Mouse (Mus musculus) large intestine, adult 2 months (tissue): ENCODE data around the gene Misp. TPM values are rescaled to one million over a fixed set of nuclear protein-coding genes. Genes with fewer than 3 reads are reported as not detected.

Source experiments
- DNase-seq: peaks from one replicate; pipeline ENCODE4 v3.0.0-alpha.2; 2012; ENCODE audit warnings: low read depth, low spot score
- WGBS: fragments of 180-500 bp; shearing (Covaris S2); methylation state at CpG from one replicate; pipeline ENCODE4 v1.1.7; 2018; 5-methylcytosine and 5-hydroxymethylcytosine counted together
- polyA plus RNA-seq: library from polyadenylated mRNA; depleted of rRNA; stranded (reverse); fragments of >200 nt; gene quantifications from 2 replicates; pipeline ENCODE4 v1.2.3, GENCODE M21; 2012

The Misp gene
- polyA plus RNA-seq, 1 experiment, result 299 TPM

DNA sequence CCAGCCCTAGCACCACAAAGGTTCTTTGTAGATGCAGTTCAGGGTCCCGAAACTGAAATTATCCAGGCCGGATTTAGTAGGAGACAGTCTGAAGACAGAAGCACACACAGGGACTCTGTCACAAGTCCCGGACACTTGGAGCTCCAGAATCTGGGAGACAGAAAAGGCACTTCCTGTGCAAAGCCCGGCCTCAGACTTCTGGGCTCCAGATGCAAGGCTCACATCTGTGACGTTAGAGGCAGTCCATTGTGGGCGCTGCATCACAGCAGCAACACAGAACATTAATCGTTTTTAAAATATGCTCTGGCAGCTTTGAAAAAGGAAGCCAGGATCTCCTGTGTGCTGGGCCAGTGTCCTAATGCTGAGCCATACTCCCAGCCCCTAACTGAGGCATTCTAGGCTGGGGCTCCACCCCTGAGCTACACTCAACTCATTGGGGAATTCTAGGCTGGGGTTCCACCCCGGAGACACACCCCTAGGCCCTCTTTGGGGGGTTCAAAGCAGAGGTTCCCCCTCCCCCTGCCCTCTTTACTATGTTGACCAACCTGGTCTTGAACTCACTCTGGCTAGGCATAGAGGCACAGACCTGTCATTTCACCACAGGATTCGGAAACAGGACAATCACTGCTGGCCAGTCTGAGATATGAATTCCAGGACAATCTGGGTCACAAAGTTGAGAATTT is 31.5 kb downstream of the Misp start:
- DNase-seq, result no peak
- WGBS, result 9% methylated on average over 9 of the region's 9 CpGs

- WGBS, result 8% methylated on average over 8 of the region's 8 CpGs
- no peak for DNase-seq
These were observed 32.0 kb downstream of the Misp start for GRCm38 (mm10) chr10:79852827-79853226.

- no peak for DNase-seq
- under 1% methylated on average over 15 of the region's 15 CpGs for WGBS
These were observed 32.6 kb downstream of the Misp start for GRCm38 (mm10) chr10:79853392-79853791.

- peak; percentile 100 for DNase-seq
- under 1% methylated on average over 75 of the region's 75 CpGs for WGBS
These were observed 33.3 kb downstream of the Misp start, which contains the start of gene Ptbp1 for GRCm38 (mm10) chr10:79853860-79854795. Gene Ptbp1, plus strand, starts transcription at chr10:79854427.

- under 1% methylated on average over 83 of the region's 83 CpGs for WGBS
- DNase-seq, result no peak
These were observed 34.2 kb downstream of the Misp start for GRCm38 (mm10) chr10:79854801-79855541.

DNA sequence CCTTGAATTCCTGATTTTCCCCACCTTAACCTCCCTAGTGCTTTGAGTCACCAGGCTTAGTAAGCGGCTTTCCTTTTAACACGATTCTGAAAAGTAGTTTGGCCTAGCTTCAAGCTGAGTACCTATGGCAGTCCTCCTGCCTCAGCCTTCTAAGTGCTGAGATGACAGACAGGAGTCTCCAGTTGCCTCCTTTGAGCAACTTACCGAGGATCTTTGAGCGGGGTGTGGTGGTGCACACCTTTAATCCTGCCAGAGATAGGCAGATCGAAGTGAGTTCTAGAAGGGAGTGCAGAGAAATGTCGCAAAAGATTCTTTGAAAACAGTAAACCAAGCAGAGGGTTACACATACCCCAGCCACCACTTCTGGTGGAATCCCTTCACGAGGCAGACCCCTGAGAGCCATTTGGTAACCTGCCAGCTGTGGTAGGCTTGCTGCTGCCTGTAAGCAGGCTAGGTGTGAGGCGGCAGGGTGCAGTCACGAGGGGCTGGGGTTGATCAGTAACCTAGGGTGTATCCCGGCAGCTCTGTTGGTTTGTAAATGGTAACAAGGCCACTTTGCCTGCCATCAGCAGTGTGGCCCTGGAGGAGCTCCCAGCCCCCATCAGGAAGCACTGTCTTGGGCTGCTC is 34.9 kb downstream of the Misp start:
- WGBS, result under 1% methylated on average over 10 of the region's 10 CpGs
- no peak for DNase-seq

- 5% methylated on average over 6 of the region's 6 CpGs for WGBS
- DNase-seq, result no peak
These were observed 35.5 kb downstream of the Misp start for GRCm38 (mm10) chr10:79856280-79856679.

GRCm38 (mm10) chr10:79856704-79857451 is 36.1 kb downstream of the Misp start:
- 3% methylated on average over 7 of the region's 7 CpGs for WGBS
- DNase-seq, result no peak

DNA sequence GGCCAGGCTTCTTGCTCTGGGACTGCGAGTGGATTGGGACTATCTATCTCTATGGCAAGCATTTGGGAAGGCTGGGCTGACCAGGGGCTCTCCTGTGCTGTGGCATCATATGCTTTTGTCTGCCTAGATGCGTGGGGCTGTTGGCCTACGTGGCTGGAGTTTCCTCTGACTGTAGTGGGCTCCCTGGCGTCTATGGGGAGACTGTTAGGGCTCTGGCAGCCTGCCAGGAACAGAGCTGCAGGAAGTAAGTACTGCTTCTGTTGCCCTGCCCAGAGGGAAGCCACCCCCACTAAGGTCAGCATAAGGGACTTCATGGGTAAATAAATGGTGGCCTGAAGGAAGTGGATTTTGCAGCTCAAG is 36.6 kb downstream of the Misp start:
- no peak for DNase-seq
- 0% methylated on average over 4 of the region's 4 CpGs for WGBS

- 40% methylated on average over 2 of the region's 2 CpGs for WGBS
- DNase-seq, result no peak
These were observed 37.1 kb downstream of the Misp start for GRCm38 (mm10) chr10:79857894-79858293.

DNA sequence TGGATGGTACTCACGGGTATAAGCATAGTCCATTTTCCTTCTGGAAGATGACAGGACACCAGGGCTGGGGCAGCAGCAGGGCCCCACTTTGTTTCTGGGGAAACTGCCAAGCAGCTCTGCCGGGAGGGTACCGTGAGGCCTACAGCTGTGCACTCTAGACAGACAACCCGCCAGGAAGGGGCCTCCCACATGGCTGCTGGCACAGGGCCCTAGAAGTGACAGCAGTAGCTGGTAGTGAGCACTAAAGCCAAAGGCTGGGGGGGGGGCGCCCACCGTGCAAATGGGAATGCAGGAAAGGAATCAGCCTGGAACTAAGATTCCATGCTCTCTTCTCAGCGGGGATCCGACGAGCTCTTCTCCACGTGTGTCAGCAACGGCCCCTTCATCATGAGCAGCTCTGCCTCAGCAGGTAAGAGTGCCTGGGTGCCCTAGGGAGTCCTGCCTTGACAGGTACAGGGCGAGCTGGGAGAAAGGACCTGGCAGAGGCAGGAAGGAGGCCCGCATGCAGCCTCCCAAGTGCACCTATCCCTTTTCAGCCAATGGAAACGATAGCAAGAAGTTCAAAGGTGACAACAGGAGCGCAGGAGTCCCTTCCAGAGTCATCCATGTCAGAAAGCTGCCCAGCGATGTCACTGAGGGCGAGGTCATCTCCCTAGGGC is 37.8 kb downstream of the Misp start:
- no peak for DNase-seq
- 20% methylated on average over 17 of the region's 17 CpGs for WGBS

DNA sequence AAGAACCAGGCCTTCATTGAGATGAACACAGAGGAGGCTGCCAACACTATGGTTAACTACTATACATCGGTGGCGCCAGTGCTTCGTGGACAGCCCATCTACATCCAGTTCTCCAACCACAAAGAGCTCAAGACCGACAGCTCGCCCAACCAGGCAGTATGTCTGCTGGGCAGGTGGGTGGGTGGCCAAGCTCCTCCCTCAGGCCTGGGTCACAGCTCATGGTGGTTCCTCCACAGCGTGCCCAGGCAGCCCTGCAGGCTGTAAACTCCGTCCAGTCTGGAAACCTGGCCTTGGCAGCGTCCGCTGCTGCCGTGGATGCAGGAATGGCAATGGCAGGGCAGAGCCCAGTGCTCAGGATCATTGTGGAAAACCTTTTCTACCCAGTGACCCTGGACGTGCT is 38.3 kb downstream of the Misp start:
- WGBS, result 56% methylated on average over 11 of the region's 11 CpGs
- no peak for DNase-seq

DNA sequence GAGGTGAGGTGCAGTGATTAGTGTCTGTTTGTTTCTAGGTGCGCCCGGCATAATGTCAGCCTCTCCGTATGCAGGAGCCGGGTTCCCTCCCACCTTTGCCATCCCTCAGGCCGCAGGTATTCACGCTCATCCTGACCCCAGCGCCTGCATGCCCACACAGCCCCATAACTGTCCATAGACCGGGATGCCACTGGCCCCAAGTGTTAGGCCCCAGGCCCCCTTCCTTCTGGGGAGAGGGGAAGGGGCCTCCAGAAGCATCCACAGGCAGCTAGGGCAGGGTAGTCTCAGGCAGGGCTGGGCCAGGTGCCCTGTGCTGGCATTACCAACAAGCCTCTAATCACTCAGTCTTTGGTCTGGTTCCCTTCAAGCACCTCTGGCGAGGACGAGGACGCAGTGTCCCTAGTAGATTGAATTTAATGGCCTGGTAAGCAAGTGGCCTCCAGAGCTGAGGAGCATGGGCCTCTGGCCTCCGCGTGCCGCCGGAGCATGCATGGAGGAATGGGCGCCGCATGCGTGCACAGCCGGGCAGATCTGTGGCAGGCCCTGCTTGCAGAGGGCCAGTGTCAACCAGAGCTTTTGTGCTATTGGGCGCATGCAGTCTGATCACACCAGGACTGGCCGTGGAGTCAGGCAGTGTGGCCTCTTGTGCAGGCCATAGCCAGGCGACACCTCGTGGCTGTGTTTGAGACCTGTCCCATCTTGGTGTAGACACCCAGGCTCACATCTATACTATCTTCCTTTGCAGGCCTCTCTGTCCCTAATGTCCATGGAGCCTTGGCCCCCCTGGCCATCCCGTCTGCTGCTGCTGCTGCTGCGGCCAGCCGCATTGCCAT is 39.5 kb downstream of the Misp start:
- WGBS, result 83% methylated on average over 26 of the region's 26 CpGs
- DNase-seq, result no peak

DNA sequence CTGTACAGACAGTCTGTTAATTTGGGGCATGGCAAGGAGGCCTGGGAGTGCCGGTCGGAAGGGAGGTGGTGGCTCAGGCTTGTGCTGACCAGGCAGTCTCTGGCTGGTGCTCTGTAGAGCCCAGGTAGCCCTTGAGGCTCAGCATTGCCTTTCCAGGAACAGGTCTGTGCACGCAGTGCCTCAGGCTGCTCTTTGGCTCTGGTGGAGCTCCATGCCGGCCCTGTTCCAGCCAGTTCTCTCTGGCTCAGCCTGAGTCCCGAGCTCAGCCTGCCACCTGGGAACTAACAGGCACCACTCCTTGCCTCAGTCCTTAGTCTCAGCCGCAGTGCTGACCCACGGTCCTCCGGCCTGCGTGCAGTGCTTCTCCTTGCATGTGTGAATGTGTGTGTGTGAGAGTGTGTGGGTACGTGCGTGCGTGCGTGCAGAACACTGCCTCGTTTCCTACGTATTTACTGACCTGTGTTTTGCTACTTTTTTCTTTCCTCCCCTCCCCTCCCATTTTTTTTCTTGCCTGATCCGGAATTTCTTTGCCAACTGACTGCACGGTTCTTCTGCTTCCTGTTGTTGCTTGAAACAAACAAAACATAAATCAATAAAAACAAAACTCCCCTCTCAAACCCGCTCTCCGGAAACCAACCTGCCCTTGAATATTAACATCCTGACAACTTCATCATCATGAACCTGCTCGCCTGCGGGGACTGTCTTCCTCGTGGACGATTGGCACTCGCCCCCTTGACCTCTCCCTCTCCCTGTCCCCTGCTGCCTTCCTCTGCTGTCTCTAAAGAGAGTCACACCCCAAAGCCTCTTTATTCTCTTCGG is 40.6 kb downstream of the Misp start:
- no peak for DNase-seq
- 37% methylated on average over 25 of the region's 25 CpGs for WGBS

DNA sequence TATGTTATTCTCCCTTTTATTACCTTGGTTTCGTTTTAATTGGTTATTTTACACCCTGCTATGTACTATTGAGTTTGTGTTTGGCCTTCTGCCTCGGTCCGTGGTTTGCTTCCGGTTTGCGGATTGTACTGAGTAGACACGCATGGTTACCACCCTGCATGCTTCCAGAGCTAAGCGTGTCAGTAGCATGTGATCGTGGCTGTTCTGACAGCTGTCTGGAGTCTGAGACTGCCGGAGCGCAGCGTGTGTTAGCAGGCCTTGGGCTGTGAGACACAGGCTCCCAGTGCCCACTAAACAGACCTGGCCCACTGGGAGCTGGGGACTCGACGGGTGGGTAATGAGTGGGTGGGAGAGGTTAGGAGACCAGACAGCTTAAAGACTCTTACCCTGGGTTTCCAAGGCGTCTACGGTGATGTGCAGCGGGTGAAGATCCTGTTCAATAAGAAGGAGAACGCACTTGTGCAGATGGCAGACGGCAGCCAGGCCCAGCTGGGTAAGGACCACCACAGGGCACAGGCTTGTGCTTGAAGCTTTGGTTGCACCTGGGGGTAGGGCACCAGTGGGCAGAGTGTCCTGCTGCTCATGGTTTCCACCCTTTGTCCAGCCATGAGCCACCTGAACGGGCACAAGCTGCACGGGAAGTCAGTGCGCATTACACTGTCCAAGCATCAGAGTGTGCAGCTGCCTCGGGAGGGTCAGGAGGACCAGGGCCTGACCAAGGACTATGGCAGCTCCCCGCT is 41.4 kb downstream of the Misp start:
- WGBS, result 59% methylated on average over 23 of the region's 23 CpGs

DNA sequence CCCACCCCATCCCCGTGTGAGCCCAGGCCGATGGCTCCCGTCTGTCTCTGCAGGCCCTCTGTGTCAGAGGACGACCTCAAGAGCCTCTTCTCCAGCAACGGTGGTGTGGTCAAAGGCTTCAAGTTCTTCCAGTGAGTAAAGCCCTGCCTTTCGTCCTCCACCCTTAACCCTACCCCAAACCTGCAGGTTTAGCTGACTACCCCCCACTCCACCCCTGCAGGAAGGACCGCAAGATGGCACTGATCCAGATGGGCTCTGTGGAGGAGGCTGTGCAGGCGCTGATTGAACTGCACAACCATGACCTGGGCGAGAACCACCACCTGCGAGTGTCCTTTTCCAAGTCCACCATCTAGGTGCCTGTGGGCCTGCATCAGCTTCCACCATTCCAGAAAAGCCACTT is 42.1 kb downstream of the Misp start:
- no peak for DNase-seq
- 60% methylated on average over 10 of the region's 10 CpGs for WGBS

More for the DNA sequence above, 41.4 kb downstream of the Misp start:
- no peak for DNase-seq
